In genomic region chr17:36019519-36019918, GRCm38 (mm10) we compare ENCODE assay signal across 14 mouse cellular contexts. TPM values are rescaled to one million over a fixed set of nuclear protein-coding genes. Genes with fewer than 3 reads are reported as not detected.
DNase-seq lines count a peak whose midpoint lies in the region; ATAC-seq and TF ChIP-seq lines count a peak whose summit lies in the region.
"Had no signal": no experiment of that assay in that cellular context is flagged by ENCODE, and none has a peak within 500 bp of the region (broad histone marks: within the 10 kb centered on the region; RNA-seq: fewer than 3 reads in every experiment).

No protein-coding gene starts in this region.

- H3K9ac ChIP-seq in heart, embryonic 16.5 days (ENCODE audit: low read length): no peak overlapping the region
- peak overlapping the region; percentile 37; the same call in 1 of the 2 replicates for H3K9ac ChIP-seq in liver, embryonic 11.5 days (ENCODE audit: low read depth, low read length)
- H3K9ac ChIP-seq: forebrain, postnatal 0 days; limb, embryonic 13.5 days had no signal

- ATAC-seq in heart, embryonic 16.5 days (replicated peaks; ENCODE audit: extremely low read depth, insufficient read depth, low FRiP score): no peak
- no peak for ATAC-seq in megakaryocyte, adult 5-6 weeks (ENCODE audit: poor library complexity, severe bottlenecking)
- ATAC-seq in liver, embryonic 11.5 days (replicated peaks; ENCODE audit: low FRiP score): no peak
- ATAC-seq: forebrain, postnatal 0 days had no signal

- no peak for TF ChIP-seq POLR2A in small intestine, adult 2 months (IDR thresholded peaks at IDR 0.05; ENCODE audit: low read depth, low read length)

- peaks cover 4% of the 10 kb centered on the region; the same call in 1 of the 2 replicates for H3K36me3 ChIP-seq in heart, embryonic 16.5 days (ENCODE audit: control insufficient read depth, insufficient read depth)
- H3K36me3 ChIP-seq in megakaryocyte, embryonic 14.5 days (replicated peaks; ENCODE audit: low read length): peaks cover 38% of the 10 kb centered on the region
- peaks cover 5% of the 10 kb centered on the region; the same call in 1 of the 2 replicates for H3K36me3 ChIP-seq in liver, embryonic 11.5 days (ENCODE audit: control insufficient read depth, insufficient read depth, low read length)
- H3K36me3 ChIP-seq in small intestine, adult 2 months (ENCODE audit: control insufficient read depth, insufficient read depth, low read length): peaks cover 20% of the 10 kb centered on the region

- H3K4me3 ChIP-seq in heart, embryonic 16.5 days (ENCODE audit: low read length): peak overlapping the region; percentile 36; the same call in 1 of the 2 replicates
- peak overlapping the region; percentile 91 for H3K4me3 ChIP-seq in megakaryocyte, embryonic 14.5 days (replicated peaks)
- H3K4me3 ChIP-seq in liver, embryonic 11.5 days (ENCODE audit: low read depth, low read length): peak overlapping the region; percentile 36
- H3K4me3 ChIP-seq in small intestine, adult 2 months (ENCODE audit: low read depth, low read length): no peak overlapping the region
- H3K4me3 ChIP-seq: limb, embryonic 13.5 days had no signal

- H3K4me2 ChIP-seq in heart, embryonic 16.5 days (ENCODE audit: low read depth, low read length): peak overlapping the region; percentile 58; the same call in 1 of the 2 replicates
- peak overlapping the region; percentile 64 for H3K4me2 ChIP-seq in liver, embryonic 11.5 days

- no peaks in the 10 kb centered on the region for H3K9me3 ChIP-seq in heart, embryonic 16.5 days (replicated peaks; ENCODE audit: control insufficient read depth, low read length)
- H3K9me3 ChIP-seq in megakaryocyte, embryonic 14.5 days: no peaks in the 10 kb centered on the region
- peaks cover 5% of the 10 kb centered on the region; the same call in 1 of the 2 replicates for H3K9me3 ChIP-seq in liver, embryonic 11.5 days (ENCODE audit: control insufficient read depth, low read length)
- H3K9me3 ChIP-seq: limb, embryonic 13.5 days had no signal

- H3K27me3 ChIP-seq in heart, embryonic 16.5 days (ENCODE audit: control insufficient read depth, insufficient read depth, low read length): no peaks in the 10 kb centered on the region
- no peaks in the 10 kb centered on the region for H3K27me3 ChIP-seq in megakaryocyte, embryonic 14.5 days (replicated peaks)
- no peaks in the 10 kb centered on the region for H3K27me3 ChIP-seq in liver, embryonic 11.5 days (replicated peaks; ENCODE audit: control insufficient read depth, insufficient read depth, low read length)
- H3K27me3 ChIP-seq in small intestine, adult 2 months (ENCODE audit: control insufficient read depth, insufficient read depth, low read length): no peaks in the 10 kb centered on the region
- H3K27me3 ChIP-seq: limb, embryonic 13.5 days had no signal

- DNase-seq in heart, postnatal 4 days: no peak
- no peak for DNase-seq in liver, embryonic 11.5 days (ENCODE audit: low spot score)
- no peak for DNase-seq in urinary bladder, postnatal 25 days (ENCODE audit: low spot score)
- DNase-seq: cerebellum, adult 11 months; forebrain, postnatal 0 days; gastrocnemius, postnatal 25 days; layer of hippocampus, postnatal 36 days had no signal

- peak overlapping the region; percentile 72; the same call in 1 of the 2 replicates for H3K27ac ChIP-seq in heart, embryonic 16.5 days (ENCODE audit: low read length)
- peak overlapping the region; percentile 84; the same call in 1 of the 2 replicates for H3K27ac ChIP-seq in liver, embryonic 11.5 days (ENCODE audit: low read depth, low read length)
- H3K27ac ChIP-seq in small intestine, adult 2 months (ENCODE audit: insufficient read depth, low read depth, low read length): peak overlapping the region; percentile 85
- H3K27ac ChIP-seq: limb, embryonic 13.5 days had no signal

- 75% methylated on average over 3 of the region's 3 CpGs for WGBS in heart, embryonic 16.5 days
- WGBS in liver, embryonic 11.5 days: 61% methylated on average over 3 of the region's 3 CpGs
- 45% methylated on average over 3 of the region's 3 CpGs for WGBS in small intestine, adult 2 months

- peaks cover 6% of the 10 kb centered on the region for H3K4me1 ChIP-seq in heart, embryonic 16.5 days (ENCODE audit: control insufficient read depth, insufficient read depth, low read length)
- peaks cover 67% of the 10 kb centered on the region for H3K4me1 ChIP-seq in megakaryocyte, embryonic 14.5 days
- peaks cover 16% of the 10 kb centered on the region for H3K4me1 ChIP-seq in liver, embryonic 11.5 days (replicated peaks; ENCODE audit: control insufficient read depth, insufficient read depth, low read length)
- H3K4me1 ChIP-seq in small intestine, adult 2 months (ENCODE audit: control insufficient read depth, insufficient read depth, insufficient read length, low read length): peaks cover 22% of the 10 kb centered on the region

- TF ChIP-seq CTCF in small intestine, adult 2 months (IDR thresholded peaks at IDR 0.05; ENCODE audit: extremely low read depth, insufficient read length, insufficient replicate concordance, low read depth, low read length): no peak

RNA-seq across cellular contexts. Expression of gene H2-T24, which starts 0.8 kb away (rescaled TPM):
- polyA plus RNA-seq in heart, embryonic 16.5 days (2015; fragmentation: Nextera tagmentation; extraction: Ambion mirVana): 1.8 and 2.5 TPM in 2 replicates
- total RNA-seq in heart, postnatal 4 days (2021): 1 to 10 TPM; 1.1 to 1.6 TPM
- 3.9 TPM in 1 of 2 replicates, not detected in the other for polyA plus RNA-seq in megakaryocyte, embryonic 14.5 days (2012; ENCODE audit: insufficient read depth, low replicate concordance)
- total RNA-seq in megakaryocyte, adult 5-6 weeks (2015): 19.5 and 20.8 TPM in 2 replicates
- total RNA-seq in megakaryocyte, adult 5-6 weeks (2017): 85.4 and 88.2 TPM in 2 replicates
- 3.1 and 3.5 TPM in 2 replicates for polyA plus RNA-seq in liver, embryonic 11.5 days (2014; fragmentation: Nextera tagmentation; extraction: Ambion mirVana)
- polyA plus RNA-seq in small intestine, adult 2 months (2012; rRNA removed): 0.98 and 5.4 TPM in 2 replicates

RNA-seq across cellular contexts. Expression of gene H2-T23, which starts 13.1 kb away (rescaled TPM):
- polyA plus RNA-seq in heart, embryonic 16.5 days (2015; fragmentation: Nextera tagmentation; extraction: Ambion mirVana): 9.6 and 19.7 TPM in 2 replicates
- total RNA-seq in heart, postnatal 4 days (2021): 1 to 10 TPM; 7.7 to 9.5 TPM
- polyA plus RNA-seq in megakaryocyte, embryonic 14.5 days (2012; ENCODE audit: insufficient read depth, low replicate concordance): 13.8 and 44.0 TPM in 2 replicates
- 211 and 216 TPM in 2 replicates for total RNA-seq in megakaryocyte, adult 5-6 weeks (2015)
- total RNA-seq in megakaryocyte, adult 5-6 weeks (2017): 185 and 224 TPM in 2 replicates
- 15.9 and 16.1 TPM in 2 replicates for polyA plus RNA-seq in liver, embryonic 11.5 days (2014; fragmentation: Nextera tagmentation; extraction: Ambion mirVana)
- 268 and 784 TPM in 2 replicates for polyA plus RNA-seq in small intestine, adult 2 months (2012; rRNA removed)

RNA-seq across cellular contexts. Expression of gene H2-T22, which starts 23.0 kb away (rescaled TPM):
- polyA plus RNA-seq in heart, embryonic 16.5 days (2015; fragmentation: Nextera tagmentation; extraction: Ambion mirVana): 10.1 and 12.6 TPM in 2 replicates
- total RNA-seq in heart, postnatal 4 days (2021): 1 to 10 TPM; 7.9 to 9.3 TPM
- polyA plus RNA-seq in megakaryocyte, embryonic 14.5 days (2012; ENCODE audit: insufficient read depth, low replicate concordance): 6.2 TPM in 1 of 2 replicates, not detected in the other
- 43.2 and 44.4 TPM in 2 replicates for total RNA-seq in megakaryocyte, adult 5-6 weeks (2015)
- 51.9 and 56.1 TPM in 2 replicates for total RNA-seq in megakaryocyte, adult 5-6 weeks (2017)
- 9.5 and 10.2 TPM in 2 replicates for polyA plus RNA-seq in liver, embryonic 11.5 days (2014; fragmentation: Nextera tagmentation; extraction: Ambion mirVana)
- polyA plus RNA-seq in small intestine, adult 2 months (2012; rRNA removed): 32.0 and 60.5 TPM in 2 replicates

RNA-seq across cellular contexts. Expression of gene Gm6034, which starts 23.2 kb away (rescaled TPM):
- polyA plus RNA-seq in heart, embryonic 16.5 days (2015; fragmentation: Nextera tagmentation; extraction: Ambion mirVana): not detected in 2 replicates
- not detected for total RNA-seq in heart, postnatal 4 days (2021)
- 0.25 TPM in 1 of 2 replicates, not detected in the other for polyA plus RNA-seq in megakaryocyte, embryonic 14.5 days (2012; ENCODE audit: insufficient read depth, low replicate concordance)
- not detected in 2 replicates for total RNA-seq in megakaryocyte, adult 5-6 weeks (2015)
- not detected in 2 replicates for total RNA-seq in megakaryocyte, adult 5-6 weeks (2017)
- not detected in 2 replicates for polyA plus RNA-seq in liver, embryonic 11.5 days (2014; fragmentation: Nextera tagmentation; extraction: Ambion mirVana)
- not detected in 2 replicates for polyA plus RNA-seq in small intestine, adult 2 months (2012; rRNA removed)
- total RNA-seq: adrenal gland, postnatal 14 days; forebrain, postnatal 0 days; gastrocnemius, postnatal 25 days; megakaryocyte progenitor cell, adult 5-6 weeks had no signal
- polyA plus RNA-seq: forebrain, postnatal 0 days; limb, embryonic 13.5 days had no signal

RNA-seq across cellular contexts. Expression of gene Gm11127, which starts 38.7 kb away (rescaled TPM):
- polyA plus RNA-seq in heart, embryonic 16.5 days (2015; fragmentation: Nextera tagmentation; extraction: Ambion mirVana): 0.24 TPM in 1 of 2 replicates, not detected in the other
- total RNA-seq in heart, postnatal 4 days (2021): 1 to 10 TPM in 1 of 2 experiments, under 1 TPM in 1; 0.98 to 1.1 TPM
- 20.5 TPM in 1 of 2 replicates, not detected in the other for polyA plus RNA-seq in megakaryocyte, embryonic 14.5 days (2012; ENCODE audit: insufficient read depth, low replicate concordance)
- not detected in 2 replicates for total RNA-seq in megakaryocyte, adult 5-6 weeks (2015)
- not detected in 2 replicates for total RNA-seq in megakaryocyte, adult 5-6 weeks (2017)
- not detected in 2 replicates for polyA plus RNA-seq in liver, embryonic 11.5 days (2014; fragmentation: Nextera tagmentation; extraction: Ambion mirVana)
- polyA plus RNA-seq in small intestine, adult 2 months (2012; rRNA removed): 70.6 and 179 TPM in 2 replicates
- total RNA-seq: forebrain, postnatal 0 days; megakaryocyte progenitor cell, adult 5-6 weeks had no signal
- polyA plus RNA-seq: forebrain, postnatal 0 days; limb, embryonic 13.5 days had no signal
